ENCODE assay signal across 8 mouse cellular contexts in the genomic region with DNA sequence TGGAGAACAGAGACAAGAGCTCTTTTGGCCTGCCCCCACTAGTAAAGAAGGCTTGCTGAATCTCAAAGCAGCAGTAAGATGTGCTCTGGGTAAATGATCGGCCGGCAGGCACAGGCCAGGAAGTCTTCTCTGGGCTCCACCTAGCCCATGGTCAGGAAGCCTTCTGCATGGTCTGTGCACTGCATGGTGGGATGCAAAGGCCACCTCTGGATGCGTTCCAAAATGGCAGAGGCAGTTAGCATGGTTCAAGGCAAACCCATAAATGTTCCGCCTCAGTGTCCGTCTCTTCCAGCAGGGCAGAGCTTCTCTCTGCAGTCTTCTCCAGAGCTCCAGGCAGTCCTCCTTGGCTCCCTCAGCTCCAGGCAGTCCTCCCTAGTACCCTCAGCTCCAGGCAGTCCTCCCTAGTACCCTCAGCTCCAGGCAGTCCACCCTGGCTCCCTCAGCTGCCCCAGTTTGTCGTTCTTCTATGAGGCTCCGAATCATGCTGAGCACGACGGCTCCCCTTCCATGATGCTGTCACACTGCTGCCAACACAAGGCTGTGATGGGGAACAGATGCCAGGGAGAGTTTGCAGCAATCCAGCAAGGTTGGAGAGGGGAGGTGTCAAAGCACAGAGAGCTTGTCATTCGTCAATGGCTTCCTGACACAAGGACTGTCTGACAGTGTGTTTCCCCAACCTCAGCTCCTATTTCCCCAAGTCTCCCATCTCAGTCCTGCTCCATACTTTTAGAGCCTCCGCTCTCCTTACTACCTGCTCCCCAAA.
DNase-seq lines count a peak whose midpoint lies in the region; ATAC-seq and TF ChIP-seq lines count a peak whose summit lies in the region.

No protein-coding gene starts in this region.

- intact Hi-C loops in heart, postnatal 14 days (cut with DNase I), result no loop called here

- DNase-seq in heart, embryonic 10.5 days (ENCODE audit: low spot score), result peak; percentile 87
- DNase-seq in heart, postnatal 14 days, result no peak
- no peak for DNase-seq in midbrain, embryonic 10.5 days (ENCODE audit: low spot score)
- DNase-seq in urinary bladder, adult 2 months (ENCODE audit: low spot score), result no peak

- no peak for TF ChIP-seq POLR2A in olfactory bulb, adult 2 months (IDR thresholded peaks at IDR 0.05; ENCODE audit: insufficient read depth, low read depth, low read length)

- no peak overlapping the region for H3K4me2 ChIP-seq in midbrain, embryonic 13.5 days (replicated peaks)
- H3K4me2 ChIP-seq in heart, embryonic 16.5 days (ENCODE audit: low read depth, low read length), result no peak overlapping the region

- 49% methylated on average over 11 of the region's 11 CpGs for WGBS in heart, embryonic 10.5 days
- 87% methylated on average over 11 of the region's 11 CpGs for WGBS in midbrain, embryonic 10.5 days
- WGBS in midbrain, embryonic 13.5 days, result 87% methylated on average over 11 of the region's 11 CpGs
- 53% methylated on average over 11 of the region's 11 CpGs for WGBS in heart, embryonic 16.5 days
- 73% methylated on average over 11 of the region's 11 CpGs for WGBS in olfactory bulb, adult 2 months

- peaks cover 11% of the 10 kb centered on the region; the same call in 1 of the 2 replicates for H3K36me3 ChIP-seq in heart, embryonic 10.5 days
- peaks cover 25% of the 10 kb centered on the region for H3K36me3 ChIP-seq in midbrain, embryonic 10.5 days
- peaks cover 6% of the 10 kb centered on the region; the same call in 1 of the 2 replicates for H3K36me3 ChIP-seq in midbrain, embryonic 13.5 days
- H3K36me3 ChIP-seq in heart, embryonic 16.5 days (ENCODE audit: control insufficient read depth, insufficient read depth), result no peaks in the 10 kb centered on the region

- no peaks in the 10 kb centered on the region for H3K9me3 ChIP-seq in heart, embryonic 10.5 days
- no peaks in the 10 kb centered on the region for H3K9me3 ChIP-seq in midbrain, embryonic 10.5 days (replicated peaks)
- H3K9me3 ChIP-seq in midbrain, embryonic 13.5 days, result no peaks in the 10 kb centered on the region
- H3K9me3 ChIP-seq in heart, embryonic 16.5 days (replicated peaks; ENCODE audit: control insufficient read depth, low read length), result no peaks in the 10 kb centered on the region

- TF ChIP-seq CTCF in olfactory bulb, adult 2 months (IDR thresholded peaks at IDR 0.05; ENCODE audit: insufficient read depth, low read depth, low read length), result no peak

- H3K4me1 ChIP-seq in heart, embryonic 10.5 days, result peaks cover 60% of the 10 kb centered on the region
- H3K4me1 ChIP-seq in midbrain, embryonic 10.5 days, result peaks cover 22% of the 10 kb centered on the region
- peaks cover 6% of the 10 kb centered on the region; the same call in 1 of the 2 replicates for H3K4me1 ChIP-seq in midbrain, embryonic 13.5 days (replicated peaks)
- H3K4me1 ChIP-seq in heart, embryonic 16.5 days (ENCODE audit: control insufficient read depth, insufficient read depth, low read length), result peaks cover 28% of the 10 kb centered on the region
- H3K4me1 ChIP-seq in olfactory bulb, adult 2 months (ENCODE audit: control insufficient read depth, insufficient read depth, low read length), result peaks cover 34% of the 10 kb centered on the region

- H3K9ac ChIP-seq in midbrain, embryonic 13.5 days (replicated peaks), result no peak overlapping the region
- H3K9ac ChIP-seq in heart, embryonic 16.5 days (ENCODE audit: low read length), result peak overlapping the region; percentile 50; the same call in 1 of the 2 replicates

- peak overlapping the region; percentile 17; the same call in 1 of the 2 replicates for H3K27ac ChIP-seq in heart, embryonic 10.5 days
- H3K27ac ChIP-seq in midbrain, embryonic 10.5 days (replicated peaks), result peak overlapping the region; percentile 65; the same call in 1 of the 2 replicates
- no peak overlapping the region for H3K27ac ChIP-seq in midbrain, embryonic 13.5 days
- H3K27ac ChIP-seq in heart, embryonic 16.5 days (ENCODE audit: low read length), result peak overlapping the region; percentile 58
- H3K27ac ChIP-seq in olfactory bulb, adult 2 months (ENCODE audit: insufficient read depth, low read depth, low read length), result peak overlapping the region; percentile 4; the same call in 1 of the 2 replicates

- no peak overlapping the region for H3K4me3 ChIP-seq in heart, embryonic 10.5 days
- no peak overlapping the region for H3K4me3 ChIP-seq in midbrain, embryonic 10.5 days
- H3K4me3 ChIP-seq in midbrain, embryonic 13.5 days (replicated peaks), result no peak overlapping the region
- no peak overlapping the region for H3K4me3 ChIP-seq in heart, embryonic 16.5 days (ENCODE audit: low read length)
- no peak overlapping the region for H3K4me3 ChIP-seq in olfactory bulb, adult 2 months (ENCODE audit: insufficient read depth, low read depth, low read length)

- H3K27me3 ChIP-seq in heart, embryonic 10.5 days (ENCODE audit: insufficient read depth, poor library complexity, severe bottlenecking), result peaks cover 70% of the 10 kb centered on the region
- H3K27me3 ChIP-seq in midbrain, embryonic 10.5 days (ENCODE audit: low read depth, poor library complexity, severe bottlenecking), result peaks cover 32% of the 10 kb centered on the region
- no peaks in the 10 kb centered on the region for H3K27me3 ChIP-seq in midbrain, embryonic 13.5 days
- peaks cover 3% of the 10 kb centered on the region; the same call in 1 of the 2 replicates for H3K27me3 ChIP-seq in heart, embryonic 16.5 days (ENCODE audit: control insufficient read depth, insufficient read depth, low read length)

- no peak for ATAC-seq in midbrain, embryonic 13.5 days
- ATAC-seq in heart, embryonic 16.5 days (replicated peaks; ENCODE audit: extremely low read depth, insufficient read depth, low FRiP score), result 0 out of 2 replicates have a peak, but pooled peaks have one; percentile 25
- ATAC-seq in inflammation-experienced regulatory T-cells, adult 6 months, result no peak
